Mouse (Mus musculus) gastrocnemius, postnatal 25 days (tissue): ENCODE data around the gene Trim3. TPM values are rescaled to one million over a fixed set of nuclear protein-coding genes. Genes with fewer than 3 reads are reported as not detected.

Experiments used
- DNase-seq: peaks from one replicate; pipeline ENCODE4 v3.0.0; 2022
- total RNA-seq, 2 experiments: library from RNA; stranded (reverse); gene quantifications; 1 replicate in 1 of 2; 2 replicates in 1 of 2; pipeline ENCODE4 v1.2.3; 2021

Gene Trim3
- total RNA-seq, 2 experiments from 2014 or later: 14.7 to 17.0 TPM

- DNase-seq: no peak
Observed at GRCm38 (mm10) chr7:105611767-105612166, 21.6 kb downstream of the Trim3 start.

GRCm38 (mm10) chr7:105608467-105608866 lies 24.9 kb downstream of the Trim3 start:
- no peak for DNase-seq

- peak; percentile 36 for DNase-seq
Observed at GRCm38 (mm10) chr7:105602860-105603623, 30.3 kb downstream of the Trim3 start.

GRCm38 (mm10) chr7:105590097-105590496 lies 43.3 kb downstream of the Trim3 start:
- DNase-seq: no peak

- no peak for DNase-seq
Observed at GRCm38 (mm10) chr7:105588325-105588912, 45.0 kb downstream of the Trim3 start.

GRCm38 (mm10) chr7:105581959-105582358 lies 51.4 kb downstream of the Trim3 start:
- DNase-seq: no peak

GRCm38 (mm10) chr7:105581094-105581703 lies 52.2 kb downstream of the Trim3 start, which contains the start of gene Apbb1:
Gene Apbb1, minus strand, starts transcription at chr7:105581653.
- DNase-seq: peak; percentile 78

- no peak for DNase-seq
Observed at GRCm38 (mm10) chr7:105580627-105581089, 52.7 kb downstream of the Trim3 start.

- DNase-seq: no peak
Observed at GRCm38 (mm10) chr7:105578481-105578880, 54.9 kb downstream of the Trim3 start.

- DNase-seq: no peak
Observed at GRCm38 (mm10) chr7:105577377-105577871, 55.9 kb downstream of the Trim3 start.

- DNase-seq: no peak
Observed at GRCm38 (mm10) chr7:105576166-105576748, 57.1 kb downstream of the Trim3 start.

- no peak for DNase-seq
Observed at GRCm38 (mm10) chr7:105574537-105574936, 58.8 kb downstream of the Trim3 start.

GRCm38 (mm10) chr7:105572949-105573348 lies 60.4 kb downstream of the Trim3 start:
- no peak for DNase-seq

- DNase-seq: no peak
Observed at GRCm38 (mm10) chr7:105570756-105571155, 62.6 kb downstream of the Trim3 start.

GRCm38 (mm10) chr7:105569512-105570496 lies 63.6 kb downstream of the Trim3 start:
- no peak for DNase-seq

GRCm38 (mm10) chr7:105568988-105569471 lies 64.3 kb downstream of the Trim3 start:
- no peak for DNase-seq

- no peak for DNase-seq
Observed at GRCm38 (mm10) chr7:105568583-105568982, 64.8 kb downstream of the Trim3 start.

- DNase-seq: no peak
Observed at GRCm38 (mm10) chr7:105565071-105565836, 68.1 kb downstream of the Trim3 start.

GRCm38 (mm10) chr7:105563367-105563766 lies 70.0 kb downstream of the Trim3 start:
- DNase-seq: no peak

- DNase-seq: no peak
Observed at GRCm38 (mm10) chr7:105562317-105562716, 71.1 kb downstream of the Trim3 start.
